Mouse (Mus musculus) adrenal gland (tissue): Measurements from ENCODE around the gene Coq6.

ENCODE experiments used
- intact Hi-C: fragments of 180-260 bp; cut with DNase I; formaldehyde crosslinking; loops from one replicate; pipeline ENCODE4 v1.15.1; 2025

Coq6 gene

DNA sequence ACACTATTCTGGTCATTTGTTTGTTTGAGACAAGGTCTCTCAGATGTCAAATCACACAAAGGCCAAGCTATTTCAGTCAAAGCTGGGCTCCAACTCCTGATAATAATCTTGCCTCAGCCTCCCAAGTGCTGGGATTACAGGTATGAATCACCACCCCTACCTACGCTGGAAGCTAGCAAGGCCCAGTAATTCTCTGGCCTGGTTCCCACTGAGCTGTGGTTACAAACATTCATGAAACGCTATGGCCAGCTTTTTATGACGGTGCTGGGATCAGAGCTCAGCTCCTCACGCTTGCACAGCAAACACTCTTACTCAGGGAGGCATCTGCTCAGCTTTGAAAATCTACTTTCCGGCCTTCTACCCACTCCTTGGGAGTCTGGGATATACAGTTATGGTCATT, 32.4 kb downstream of the Coq6 start:
- intact Hi-C loops: no loop called here

DNA sequence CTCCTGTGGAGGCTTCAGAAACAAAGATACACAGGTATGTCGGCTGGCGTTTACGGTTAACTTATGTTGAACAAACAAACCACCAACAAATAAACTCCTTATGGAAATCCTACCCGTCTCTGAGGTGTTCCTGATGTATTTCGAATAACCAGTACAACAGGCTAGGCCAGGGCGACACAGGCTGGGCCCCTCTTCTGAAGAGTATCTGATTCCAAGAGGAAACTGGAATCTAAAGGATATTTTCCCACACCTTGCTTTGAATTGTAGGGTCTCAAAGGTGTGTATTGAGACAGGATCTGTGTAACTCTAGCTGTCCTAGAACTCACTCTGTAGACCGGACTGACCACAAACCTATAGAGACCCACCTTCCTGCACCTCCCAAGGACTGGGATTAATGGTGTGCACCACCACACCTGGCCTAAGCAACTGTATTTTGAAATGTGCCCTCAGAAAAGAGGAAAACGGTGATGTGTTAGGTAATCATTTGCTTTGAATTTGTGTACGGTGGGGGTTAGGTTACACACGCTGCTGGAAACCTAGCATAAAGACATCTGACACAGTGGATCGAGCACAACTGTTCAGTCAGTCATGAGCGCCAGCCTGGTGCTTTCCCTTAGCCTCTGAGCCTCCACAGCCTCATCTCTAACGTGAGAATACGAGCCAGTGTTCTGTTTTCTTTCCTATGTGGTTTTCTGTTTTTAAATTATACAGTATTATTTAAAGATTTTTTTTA, 35.7 kb downstream of the Coq6 start:
- intact Hi-C loops: no loop called here

DNA sequence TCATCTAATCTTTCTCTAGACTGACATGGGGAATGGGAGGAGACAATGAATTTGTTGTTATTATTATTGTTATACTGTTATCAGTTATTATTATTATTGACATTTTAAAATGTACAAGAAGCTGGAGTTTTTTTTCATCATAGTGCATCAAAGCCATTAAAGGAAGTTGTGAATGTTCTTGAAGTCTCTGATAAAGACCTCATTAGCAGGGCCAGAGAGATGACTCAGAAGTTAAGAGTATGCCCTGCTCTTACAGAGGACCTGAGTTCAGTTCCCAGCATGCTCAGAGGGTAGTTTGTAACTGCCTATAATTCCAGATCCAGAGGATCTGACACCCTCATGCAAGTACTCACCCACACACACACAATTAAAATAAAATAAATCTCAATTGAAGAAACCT, 36.2 kb downstream of the Coq6 start:
- intact Hi-C loops: no loop called here

DNA sequence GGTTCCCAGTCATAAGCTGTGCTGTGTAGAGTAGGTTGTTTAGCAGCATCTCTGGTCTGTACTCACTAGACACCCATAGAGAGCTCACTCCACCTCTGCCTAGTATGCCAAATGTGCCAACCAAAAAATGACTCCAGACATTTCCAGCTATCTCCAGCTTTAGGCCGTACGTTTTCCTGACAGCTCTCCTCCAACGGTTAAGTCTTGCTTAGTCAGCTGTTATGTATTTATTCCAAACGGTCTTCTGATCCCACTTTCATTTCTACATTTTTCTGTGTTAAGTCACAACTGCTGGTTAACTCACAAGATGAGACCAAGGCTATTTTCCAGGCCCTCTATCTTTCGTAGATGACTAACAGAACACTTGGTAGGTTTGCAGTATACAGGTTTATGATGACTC, 37.2 kb downstream of the Coq6 start:
- intact Hi-C loops: no loop called here

DNA sequence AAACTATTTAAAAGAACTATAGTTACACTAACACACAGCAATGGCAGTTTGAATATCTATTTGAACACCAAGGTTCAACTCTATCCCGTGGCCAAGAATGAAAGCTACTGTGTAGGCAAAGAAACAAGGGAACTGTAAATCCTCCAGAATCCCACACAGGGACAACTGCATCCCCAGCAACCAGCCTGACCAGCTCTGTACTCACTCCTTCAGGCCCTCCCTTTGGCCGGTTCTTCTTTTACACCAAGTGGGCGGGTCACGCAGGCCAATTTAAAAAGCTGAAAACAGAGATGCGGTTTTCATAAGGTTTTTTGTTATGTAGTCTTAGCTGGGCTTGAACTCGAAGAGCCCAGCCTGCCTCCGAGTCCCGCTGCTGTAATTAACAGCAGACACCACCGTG, 37.7 kb downstream of the Coq6 start:
- intact Hi-C loops: no loop called here

DNA sequence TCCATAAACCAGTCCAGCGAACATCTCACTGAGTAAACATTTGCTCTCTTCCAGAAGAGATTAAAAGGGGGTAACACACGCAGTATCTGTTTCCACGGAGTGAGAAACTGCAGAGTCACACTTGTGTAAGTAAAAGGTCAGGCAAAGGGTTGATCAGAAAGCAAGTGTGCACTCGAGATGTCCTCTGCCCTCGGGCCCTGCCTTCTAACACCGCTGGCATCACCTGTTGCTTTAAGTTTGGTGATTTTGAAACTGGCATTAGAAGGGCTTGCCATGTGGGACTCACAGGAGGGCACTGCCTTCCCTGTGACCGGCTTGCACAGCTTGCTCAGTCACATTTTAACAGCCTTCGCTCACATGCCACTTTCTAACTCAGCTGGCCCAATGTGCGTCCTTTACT, 38.2 kb downstream of the Coq6 start:
- intact Hi-C loops: no loop called here

DNA sequence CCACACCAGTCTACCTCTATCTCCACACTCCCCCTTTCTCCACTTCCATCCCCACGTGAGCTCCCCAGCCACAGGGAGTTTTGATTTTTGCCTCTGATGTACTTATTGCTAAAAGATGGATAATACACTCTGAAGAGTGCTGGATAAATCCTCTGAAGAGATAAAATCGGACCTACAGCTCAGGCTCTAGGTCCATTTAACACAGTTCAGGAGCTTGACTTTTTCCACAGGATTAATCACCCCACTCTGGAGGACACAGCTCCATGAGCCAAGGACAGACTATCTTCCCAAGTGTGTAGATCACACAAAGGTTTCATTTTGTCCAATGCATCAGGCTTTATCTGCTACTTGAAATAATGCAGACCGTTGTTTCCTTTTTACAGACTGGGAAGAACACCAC, 38.6 kb downstream of the Coq6 start:
- intact Hi-C loops: no loop called here

DNA sequence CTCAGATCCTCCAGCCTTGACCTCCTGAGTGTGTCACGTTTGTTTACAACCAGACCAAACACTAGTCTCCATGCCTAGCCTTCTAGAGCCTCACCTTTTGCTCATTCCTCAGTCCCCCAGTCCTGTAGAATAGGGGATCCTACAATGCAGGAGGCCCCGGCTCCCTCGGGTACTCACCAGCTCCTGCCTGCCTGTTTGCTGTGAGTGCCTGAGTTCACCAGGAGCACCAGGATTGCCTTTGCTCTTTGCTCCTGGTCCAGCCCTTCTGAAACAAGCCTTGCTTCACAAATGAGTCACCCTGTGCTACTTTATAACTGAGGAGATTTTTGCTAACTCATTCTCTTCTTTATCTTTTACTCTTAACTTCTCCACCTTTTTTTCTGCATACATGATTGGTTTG, 39.2 kb downstream of the Coq6 start:
- intact Hi-C loops: no loop called here

DNA sequence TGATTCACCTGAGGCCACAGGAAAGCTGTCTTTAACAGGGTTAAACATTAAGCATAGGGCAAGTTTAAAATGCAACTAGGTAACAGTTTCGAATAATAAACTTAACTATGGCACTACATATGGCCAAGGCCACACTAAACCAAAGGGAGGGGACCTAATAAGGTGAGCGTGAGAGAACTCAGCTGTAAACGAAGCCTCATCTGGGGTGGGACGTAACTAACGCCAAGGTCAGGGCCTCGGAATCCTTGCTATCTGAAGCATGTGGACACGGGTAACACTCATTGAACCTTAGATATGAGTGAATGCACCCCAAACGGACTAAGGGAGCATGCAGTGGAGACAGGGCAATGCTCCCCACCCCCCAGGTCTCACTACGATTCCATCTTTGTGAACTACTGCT, 41.5 kb downstream of the Coq6 start:
- intact Hi-C loops: no loop called here

DNA sequence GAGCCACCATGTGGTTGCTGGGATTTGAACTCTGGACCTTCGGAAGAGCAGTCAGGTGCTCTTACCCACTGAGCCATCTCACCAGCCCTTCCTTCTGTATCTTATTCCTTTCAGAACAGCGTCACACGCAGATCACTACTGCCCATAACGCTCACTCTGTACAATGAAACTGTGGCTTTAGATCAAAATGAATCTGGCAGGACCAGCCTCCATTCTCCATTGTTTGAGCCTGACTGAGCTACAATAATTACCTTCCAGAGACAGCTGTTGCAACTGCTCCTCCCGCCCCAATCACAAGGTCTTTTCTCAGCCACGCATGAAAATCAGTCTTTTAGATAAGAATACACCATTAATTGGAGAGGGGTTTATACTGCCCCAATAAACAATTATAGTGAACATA, 43.1 kb downstream of the Coq6 start:
- intact Hi-C loops: no loop called here

DNA sequence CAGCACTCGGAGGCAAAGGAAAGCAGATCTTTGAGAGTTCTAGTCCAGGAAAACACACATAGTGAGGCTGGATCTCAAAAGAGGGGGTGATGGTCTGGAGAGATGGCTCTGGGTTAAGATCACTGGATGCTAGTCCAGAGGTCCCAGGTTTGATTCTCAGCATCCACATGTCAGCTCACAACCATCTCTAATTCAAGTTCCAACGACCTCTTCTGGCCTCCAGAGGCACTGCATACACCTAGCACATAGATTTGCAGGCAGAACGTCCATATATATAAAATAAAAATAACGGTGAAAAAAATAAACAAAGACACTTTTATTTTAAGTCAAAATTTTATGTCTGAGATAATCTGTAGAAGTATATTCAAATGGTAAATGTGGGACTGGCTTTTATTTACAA, 45.8 kb downstream of the Coq6 start:
- intact Hi-C loops: no loop called here

DNA sequence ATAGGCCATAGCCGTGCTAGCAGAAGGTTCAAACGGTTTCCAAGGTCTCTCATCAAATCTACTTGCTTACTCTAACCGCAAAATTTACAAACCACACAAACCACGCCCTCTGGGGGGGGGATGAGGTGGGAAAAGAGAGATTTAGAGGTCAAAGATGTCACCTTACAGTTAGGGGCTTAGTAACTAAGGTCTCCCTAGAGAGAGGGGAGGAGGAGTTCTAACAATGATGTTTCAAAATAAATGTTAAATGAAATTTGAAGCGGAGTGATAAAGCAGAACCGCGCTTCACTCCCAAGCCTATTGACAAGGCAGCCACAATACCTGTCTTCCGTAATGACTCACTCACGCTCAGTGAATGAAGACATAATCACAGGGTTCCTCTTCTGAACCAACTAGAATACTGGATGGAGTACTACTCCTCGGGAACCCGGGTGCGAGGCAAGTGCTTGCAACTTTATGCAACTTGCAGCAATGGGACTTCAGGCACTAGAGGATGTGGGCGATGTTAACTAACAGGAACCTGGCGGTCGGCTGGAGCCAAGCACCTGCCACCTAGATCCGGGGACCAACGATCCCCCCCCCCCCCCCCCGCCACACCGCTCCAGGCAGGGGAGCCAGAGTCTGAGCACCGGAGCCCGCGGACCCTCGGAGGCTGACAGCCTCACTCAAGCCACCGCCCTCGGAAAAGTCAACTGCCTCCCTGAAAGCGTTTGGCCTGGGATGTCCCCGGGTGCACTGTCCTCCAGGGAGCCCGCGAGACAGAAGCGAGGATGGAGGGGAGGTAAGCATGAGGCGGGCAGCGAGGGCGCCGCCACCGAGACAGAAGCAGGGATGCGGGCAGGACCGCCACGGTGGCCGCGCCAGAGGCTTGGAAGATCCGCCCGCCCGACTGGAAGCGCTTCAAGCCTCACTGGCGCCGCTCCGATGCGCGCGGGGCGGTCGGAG, 46.7 kb downstream of the Coq6 start:
- intact Hi-C loops: no loop called here

DNA sequence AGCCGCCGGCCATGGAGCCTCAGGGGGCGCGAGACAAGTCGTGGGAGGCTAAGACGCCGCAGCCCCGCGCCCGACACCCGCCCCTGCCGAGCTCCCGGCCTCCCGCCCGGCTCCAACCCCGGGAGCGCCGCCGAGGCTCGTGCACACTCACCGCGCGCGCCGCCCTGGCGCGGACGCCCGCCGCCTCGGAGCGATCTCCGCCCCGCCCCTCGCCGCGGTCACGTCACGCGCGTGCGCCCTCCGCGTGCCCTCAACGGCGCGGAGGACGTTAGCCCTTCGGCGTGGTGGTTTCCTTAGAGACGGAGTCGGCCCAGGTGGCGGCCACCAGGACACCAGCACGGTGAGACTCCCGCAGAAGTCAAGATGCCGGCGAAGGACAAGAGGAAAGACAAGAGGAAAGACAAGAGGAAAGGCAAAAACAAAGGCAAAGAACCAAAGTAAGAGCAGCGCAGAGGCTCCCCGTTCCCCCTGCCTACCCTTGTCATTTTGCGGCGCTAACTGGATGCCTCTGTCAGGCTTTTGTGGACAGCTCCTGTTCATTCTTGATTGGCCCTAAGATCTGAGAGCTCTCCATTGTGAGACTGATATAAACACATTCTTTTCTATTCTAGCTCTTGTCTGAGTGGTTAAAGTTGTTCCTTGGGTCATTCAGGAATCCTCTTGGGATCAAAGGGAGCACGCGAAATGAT, 47.5 kb downstream of the Coq6 start, which contains the start of the genes Entpd5 and Bbof1:
Gene Entpd5, minus strand, starts transcription at position 211 of the 689 bp plus-strand sequence.
Gene Bbof1, plus strand, starts transcription at position 253 of the 689 bp plus-strand sequence.
- intact Hi-C loops: no loop called here

DNA sequence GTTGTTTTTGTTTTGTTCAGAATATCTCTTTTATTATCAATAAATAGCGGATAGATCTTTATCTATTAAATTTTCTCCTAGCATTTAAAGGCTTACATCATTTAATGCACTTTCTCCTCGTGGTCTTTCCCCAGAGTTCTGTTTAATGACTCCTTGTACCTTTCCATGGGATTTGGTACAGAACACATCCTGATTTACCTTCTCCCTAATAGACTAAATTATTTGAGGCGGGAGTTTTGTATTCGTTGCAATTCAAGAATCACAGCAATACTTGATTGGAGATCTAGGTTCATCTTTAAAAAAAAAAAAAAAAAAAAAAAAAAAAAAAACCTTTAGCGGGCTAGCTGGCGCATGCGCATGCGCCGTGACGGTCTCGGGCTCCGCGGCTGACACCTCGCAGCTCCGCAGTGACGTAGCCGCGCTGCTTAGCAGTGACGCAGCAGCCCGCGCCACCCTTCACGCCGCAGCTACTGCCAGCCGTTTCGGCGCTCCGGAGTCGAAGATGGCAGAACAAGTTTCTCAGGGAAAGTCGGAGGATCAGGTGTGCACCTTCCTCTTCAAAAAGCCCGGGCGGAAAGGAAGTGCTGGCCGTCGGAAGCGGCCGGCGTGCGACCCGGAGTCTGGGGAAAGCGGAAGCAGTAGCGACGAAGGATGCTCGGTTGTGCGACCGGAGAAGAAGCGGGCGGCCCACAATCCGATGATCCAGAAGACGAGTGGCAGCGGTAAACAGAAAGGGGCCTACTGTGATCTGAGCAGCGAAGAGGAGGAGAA, 55.6 kb downstream of the Coq6 start, which contains the start of gene Rnf113a2:
Gene Rnf113a2, plus strand, starts transcription at position 363 of the 771 bp plus-strand sequence.
- intact Hi-C loops: no loop called here

DNA sequence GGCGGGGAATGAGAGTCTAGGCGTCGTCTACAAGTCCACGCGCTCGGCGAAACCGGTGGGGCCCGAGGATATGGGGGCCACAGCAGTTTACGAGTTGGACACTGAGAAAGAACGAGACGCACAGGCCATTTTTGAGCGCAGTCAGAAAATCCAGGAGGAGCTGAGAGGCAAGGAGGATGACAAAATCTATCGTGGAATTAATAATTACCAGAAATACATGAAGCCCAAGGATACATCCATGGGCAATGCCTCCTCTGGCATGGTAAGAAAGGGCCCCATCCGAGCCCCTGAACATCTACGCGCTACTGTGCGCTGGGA, 56.1 kb downstream of the Coq6 start:
- intact Hi-C loops: no loop called here
